Mouse (Mus musculus): ENCODE measurements at regions not wholly inside any gene's neighbourhood (a gene's known extent, or its start where the extent isn't known, plus 50 kb on each side); places are given as distances from the start of the nearest gene placed in this dataset.

- no peak for ATAC-seq (ENCODE audit: low TSS enrichment)
Measured at GRCm38 (mm10) chr10:101117158-101117557, 526.9 kb downstream of the 1700017N19Rik start.

- no peak for ATAC-seq (ENCODE audit: low TSS enrichment)
Measured at GRCm38 (mm10) chr10:101120209-101120608, 529.9 kb downstream of the 1700017N19Rik start.

GRCm38 (mm10) chr10:101167085-101167484 is 514.2 kb upstream of the Mgat4c start:
- ATAC-seq (ENCODE audit: low TSS enrichment), result no peak

GRCm38 (mm10) chr10:101171826-101172225 is 509.5 kb upstream of the Mgat4c start:
- ATAC-seq (ENCODE audit: low TSS enrichment), result no peak

GRCm38 (mm10) chr10:101189233-101189632 is 492.1 kb upstream of the Mgat4c start:
- peak; percentile 80 for ATAC-seq (ENCODE audit: low TSS enrichment)
